Mouse (Mus musculus) forebrain, embryonic 15.5 days (tissue): Measurements from ENCODE around the gene Ints1. TPM values are rescaled to one million over a fixed set of nuclear protein-coding genes. Genes with fewer than 3 reads are reported as not detected.

Source experiments
- ATAC-seq: fragments of 200-750 bp; cut with Nextera tagmentation; replicated peaks from 2 replicates; pipeline ENCODE4 v1.8.0; 2017; ENCODE audit warnings: mild to moderate bottlenecking, moderate TSS enrichment, moderate library complexity
- H3K27ac ChIP-seq: fragments of 300-500 bp; sonication (generic); replicated peaks from 2 replicates; pipeline ENCODE4 v1.5.1; 2015; ENCODE audit warnings: mild to moderate bottlenecking, inconsistent platforms
- H3K27me3 ChIP-seq: fragments of 300-500 bp; sonication (generic); 2 replicates; pipeline ENCODE4 v1.6.1; 2015; ENCODE audit warnings: inconsistent platforms
- H3K36me3 ChIP-seq: fragments of 300-500 bp; sonication (generic); 2 replicates; pipeline ENCODE4 v1.6.1; 2015; ENCODE audit warnings: mild to moderate bottlenecking, inconsistent platforms
- H3K4me1 ChIP-seq: fragments of 300-500 bp; sonication (generic); 2 replicates; pipeline ENCODE4 v1.6.1; 2015; ENCODE audit warnings: inconsistent platforms
- H3K4me2 ChIP-seq: fragments of 300-500 bp; sonication (generic); replicated peaks from 2 replicates; pipeline ENCODE4 v1.6.1; 2015; ENCODE audit warnings: mild to moderate bottlenecking, inconsistent platforms
- H3K4me3 ChIP-seq: fragments of 300-500 bp; sonication (generic); 2 replicates; pipeline ENCODE4 v1.5.1; 2015; ENCODE audit warnings: mild to moderate bottlenecking, inconsistent platforms
- H3K9ac ChIP-seq: fragments of 300-500 bp; sonication (generic); replicated peaks from 2 replicates; pipeline ENCODE4 v1.6.1; 2015; ENCODE audit warnings: mild to moderate bottlenecking, inconsistent platforms
- H3K9me3 ChIP-seq: fragments of 300-500 bp; sonication (generic); 2 replicates; pipeline ENCODE4 v1.6.1; 2016; ENCODE audit warnings: inconsistent platforms
- WGBS: fragments of 180-500 bp; shearing (Covaris S2); methylation state at CpG from one replicate; pipeline ENCODE4 v1.1.7; 2015; ENCODE audit warnings: mixed read lengths; 5-methylcytosine and 5-hydroxymethylcytosine counted together
- polyA plus RNA-seq: library from polyadenylated mRNA; unstranded; fragments of >200 nt; fragmentation: Nextera tagmentation; extraction: Ambion mirVana; gene quantifications from 2 replicates; pipeline ENCODE4 v1.2.1, GENCODE M21; 2015

The Ints1 gene
- polyA plus RNA-seq, 1 experiment from 2014 or later = 27.1 TPM

DNA sequence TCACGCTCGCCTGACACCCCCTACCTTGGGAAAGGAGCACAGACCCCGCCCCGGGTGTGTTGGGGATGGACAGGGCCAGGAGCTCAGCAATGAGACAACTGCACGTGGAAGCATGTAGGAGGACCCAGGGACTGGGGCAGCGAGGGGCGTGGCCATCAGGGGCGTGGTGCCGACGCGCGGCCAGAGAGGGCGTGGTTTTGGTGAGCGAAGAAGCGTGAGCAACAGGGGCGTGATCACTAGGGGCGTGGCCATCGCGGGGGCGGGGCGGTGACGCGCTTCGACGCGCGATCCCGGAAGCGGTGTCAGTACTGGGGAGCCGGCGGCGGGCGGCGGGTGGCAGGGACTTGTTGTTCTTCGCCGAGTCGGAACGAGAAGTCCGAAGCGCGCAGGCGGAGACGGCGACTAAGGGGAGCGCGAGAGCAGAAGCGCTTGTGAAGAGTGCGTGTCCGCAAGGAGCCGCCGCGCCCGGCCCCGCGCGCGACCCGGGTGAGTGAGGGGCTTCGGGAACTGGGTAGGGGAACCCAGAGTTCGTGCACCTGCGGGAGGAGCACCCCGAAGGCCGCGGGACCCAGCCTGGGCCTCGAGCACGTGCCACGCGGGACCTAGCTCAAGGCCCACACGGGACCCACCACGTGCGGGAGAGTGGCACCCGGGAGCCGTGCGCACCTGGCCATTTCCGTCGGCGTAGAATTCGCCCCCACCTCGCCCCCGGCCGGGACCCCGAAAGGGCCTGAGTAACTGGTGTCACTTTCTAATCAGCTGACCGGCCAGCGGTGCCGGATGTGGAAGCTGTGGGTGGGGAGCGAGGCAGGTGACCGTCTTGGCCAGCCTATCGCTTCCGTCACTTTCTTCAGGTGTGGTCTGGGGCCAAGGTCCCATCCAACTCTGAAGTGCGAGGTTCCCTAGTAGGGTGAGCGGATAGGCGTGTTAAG, 16.0 kb upstream of the Ints1 start, which contains the start of gene Mafk:
Gene Mafk, plus strand, starts transcription at position 287 of the 932 bp plus-strand sequence.
- WGBS = under 1% methylated on average over 92 of the region's 92 CpGs
- no peaks in the 10 kb centered on the region for H3K27me3 ChIP-seq
- H3K9ac ChIP-seq = peak within 1 kb of the TSS; percentile 55
- ATAC-seq = peak; percentile 90
- peaks cover 32% of the 10 kb centered on the region for H3K4me1 ChIP-seq
- H3K4me3 ChIP-seq = peak within 1 kb of the TSS; percentile 59
- peak within 1 kb of the TSS; percentile 99 for H3K4me2 ChIP-seq
- no peaks in the 10 kb centered on the region for H3K9me3 ChIP-seq
- H3K27ac ChIP-seq = peak within 1 kb of the TSS; percentile 46
- no peaks in the 10 kb centered on the region for H3K36me3 ChIP-seq

DNA sequence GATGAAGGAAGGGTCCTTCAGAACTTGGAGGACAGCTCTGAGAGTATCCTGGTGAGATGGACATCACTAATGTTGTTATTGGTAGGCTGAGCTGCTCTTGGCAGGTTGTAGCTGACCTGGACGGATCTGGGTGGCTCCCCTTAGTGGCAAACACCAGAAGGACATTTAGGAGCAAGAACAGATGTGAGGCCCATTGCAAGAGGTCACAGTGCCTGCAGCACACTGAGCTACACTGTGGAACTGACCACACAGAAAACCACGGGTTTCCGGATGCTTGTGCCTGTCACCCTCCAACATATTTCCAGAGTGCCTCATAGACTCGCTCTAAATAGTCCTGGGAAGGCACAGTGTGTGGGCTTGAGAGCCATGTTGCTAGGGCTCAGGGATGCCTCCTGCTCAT, 14.0 kb upstream of the Ints1 start:
- Histone ChIP-seq H3K27ac (no peak overlapping the region), H3K9ac (no peak overlapping the region), H3K4me3 (no peak overlapping the region), H3K4me2 (no peak overlapping the region), H3K36me3 (no peaks in the 10 kb centered on the region), H3K27me3 (no peaks in the 10 kb centered on the region), H3K9me3 (no peaks in the 10 kb centered on the region), H3K4me1 (peaks cover 21% of the 10 kb centered on the region)
- no peak for ATAC-seq
- 53% methylated on average over 4 of the region's 4 CpGs for WGBS

DNA sequence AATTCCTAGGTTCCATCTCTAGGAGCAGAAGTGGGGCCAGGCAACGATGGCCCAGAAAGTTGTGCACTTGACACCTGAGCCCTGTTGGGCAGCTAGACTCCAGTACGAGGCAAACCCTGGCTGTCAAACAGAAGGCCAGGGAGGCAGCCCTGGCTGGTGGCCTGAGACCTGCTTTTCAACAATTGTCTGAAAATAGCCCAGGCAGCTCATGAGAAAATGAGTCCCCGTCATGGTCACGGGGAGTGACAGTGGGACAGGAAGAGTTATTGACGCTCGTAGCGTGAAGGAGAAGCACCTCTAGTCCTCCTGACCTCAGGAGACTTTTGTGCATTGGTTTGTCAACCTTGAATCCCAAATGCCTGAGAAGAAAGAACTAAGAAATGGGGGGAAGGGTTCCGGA, 5.9 kb upstream of the Ints1 start:
- H3K27ac ChIP-seq = no peak overlapping the region
- no peaks in the 10 kb centered on the region for H3K36me3 ChIP-seq
- WGBS = 91% methylated on average over 8 of the region's 8 CpGs
- H3K4me3 ChIP-seq = no peak overlapping the region
- no peaks in the 10 kb centered on the region for H3K9me3 ChIP-seq
- H3K4me1 ChIP-seq = no peaks in the 10 kb centered on the region
- H3K9ac ChIP-seq = no peak overlapping the region
- ATAC-seq = no peak
- no peak overlapping the region for H3K4me2 ChIP-seq
- H3K27me3 ChIP-seq = no peaks in the 10 kb centered on the region

DNA sequence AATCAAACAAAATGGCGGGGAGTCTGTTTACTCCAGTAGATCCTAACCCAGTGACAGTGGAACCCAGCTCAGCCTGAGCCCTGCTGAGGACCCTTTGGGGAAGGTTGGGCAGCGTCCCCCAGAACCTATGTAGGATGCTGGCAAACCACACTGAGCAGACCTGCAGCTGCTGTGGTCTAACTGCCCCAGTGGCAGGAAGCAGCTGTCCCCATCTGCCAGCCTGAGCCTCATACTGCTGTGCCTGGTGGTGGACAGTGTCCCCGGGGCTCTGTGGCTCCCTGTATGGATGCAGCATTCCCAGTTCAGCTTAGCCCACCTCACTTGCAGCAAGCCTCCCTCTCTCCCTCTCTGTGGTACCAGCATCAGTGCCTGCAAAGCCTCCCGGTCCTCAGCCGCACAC, 1.5 kb upstream of the Ints1 start:
- WGBS = 82% methylated on average over 5 of the region's 5 CpGs
- no peaks in the 10 kb centered on the region for H3K27me3 ChIP-seq
- H3K4me1 ChIP-seq = peaks cover 13% of the 10 kb centered on the region
- H3K9me3 ChIP-seq = no peaks in the 10 kb centered on the region
- H3K9ac ChIP-seq = no peak overlapping the region
- H3K4me2 ChIP-seq = no peak overlapping the region
- H3K27ac ChIP-seq = no peak overlapping the region
- H3K36me3 ChIP-seq = peaks cover 16% of the 10 kb centered on the region
- H3K4me3 ChIP-seq = no peak overlapping the region
- ATAC-seq = no peak

DNA sequence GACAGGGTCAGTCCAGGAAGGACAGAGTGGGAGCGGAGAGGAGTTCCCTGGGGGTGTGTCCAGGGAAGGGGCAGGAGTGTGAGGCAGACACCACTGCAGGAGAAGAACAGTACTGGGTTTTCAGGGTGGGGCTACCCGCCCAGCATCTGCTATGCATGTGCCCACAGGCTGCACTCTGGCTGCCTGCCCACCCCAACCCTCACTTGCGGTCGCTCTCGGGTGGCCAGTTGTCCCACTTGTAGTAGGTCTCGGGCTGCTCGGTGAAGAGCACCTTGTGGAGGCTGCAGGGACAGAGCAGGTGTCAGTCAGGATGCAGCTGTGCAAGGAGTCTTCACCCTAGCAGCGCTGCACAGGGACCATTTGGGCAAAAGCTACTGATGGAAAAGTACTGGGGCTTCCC, 7.3 kb downstream of the Ints1 start:
- H3K9me3 ChIP-seq = no peaks in the 10 kb centered on the region
- no peak overlapping the region for H3K4me3 ChIP-seq
- no peaks in the 10 kb centered on the region for H3K4me1 ChIP-seq
- peaks cover 95% of the 10 kb centered on the region for H3K36me3 ChIP-seq
- ATAC-seq = no peak
- no peak overlapping the region for H3K9ac ChIP-seq
- H3K27ac ChIP-seq = no peak overlapping the region
- H3K27me3 ChIP-seq = no peaks in the 10 kb centered on the region
- 93% methylated on average over 8 of the region's 8 CpGs for WGBS
- no peak overlapping the region for H3K4me2 ChIP-seq

DNA sequence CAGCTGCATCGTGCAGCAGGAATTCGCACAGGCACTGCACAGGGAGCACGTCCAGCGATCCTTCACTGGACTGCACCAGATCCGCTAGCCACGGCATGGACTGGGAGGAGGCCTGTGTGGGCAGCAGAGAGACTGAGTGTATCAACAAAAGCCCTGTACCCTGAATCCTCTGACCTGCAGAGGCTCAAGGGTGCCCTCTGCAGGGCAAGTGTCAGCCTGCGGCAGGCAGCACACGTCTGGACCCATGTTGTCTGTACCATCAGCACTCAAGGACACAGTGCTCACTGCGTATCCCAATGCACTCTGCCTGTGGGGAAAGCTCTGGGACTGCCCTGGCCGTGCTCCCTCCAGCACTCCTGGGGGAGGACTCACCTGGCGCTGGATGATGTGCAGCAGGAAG, 11.2 kb downstream of the Ints1 start:
- no peak overlapping the region for H3K4me3 ChIP-seq
- H3K9me3 ChIP-seq = no peaks in the 10 kb centered on the region
- no peak for ATAC-seq
- H3K27me3 ChIP-seq = no peaks in the 10 kb centered on the region
- H3K27ac ChIP-seq = no peak overlapping the region
- H3K4me2 ChIP-seq = no peak overlapping the region
- no peak overlapping the region for H3K9ac ChIP-seq
- WGBS = 64% methylated on average over 11 of the region's 11 CpGs
- no peaks in the 10 kb centered on the region for H3K4me1 ChIP-seq
- peaks cover 96% of the 10 kb centered on the region for H3K36me3 ChIP-seq

DNA sequence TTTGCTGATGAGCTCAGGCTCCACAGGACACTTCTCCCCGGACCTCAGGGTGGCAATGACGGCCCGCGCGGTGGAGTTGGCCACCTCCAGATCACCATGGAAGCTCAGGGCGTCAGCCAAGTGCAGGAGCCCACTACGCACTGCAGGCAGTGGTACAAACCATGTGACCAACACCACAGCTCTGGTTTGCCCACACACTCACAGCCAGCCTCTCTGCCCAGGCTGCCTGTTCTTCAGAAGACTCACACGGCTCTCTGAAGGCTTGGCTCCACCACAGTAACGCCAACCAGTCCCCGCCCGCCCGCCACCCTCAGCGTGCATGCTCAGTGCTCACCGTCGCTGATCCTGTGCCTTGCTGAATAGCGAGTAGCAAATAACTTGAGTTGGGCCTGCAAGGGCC, 17.4 kb downstream of the Ints1 start:
- WGBS = 82% methylated on average over 16 of the region's 16 CpGs
- H3K4me3 ChIP-seq = no peak overlapping the region

DNA sequence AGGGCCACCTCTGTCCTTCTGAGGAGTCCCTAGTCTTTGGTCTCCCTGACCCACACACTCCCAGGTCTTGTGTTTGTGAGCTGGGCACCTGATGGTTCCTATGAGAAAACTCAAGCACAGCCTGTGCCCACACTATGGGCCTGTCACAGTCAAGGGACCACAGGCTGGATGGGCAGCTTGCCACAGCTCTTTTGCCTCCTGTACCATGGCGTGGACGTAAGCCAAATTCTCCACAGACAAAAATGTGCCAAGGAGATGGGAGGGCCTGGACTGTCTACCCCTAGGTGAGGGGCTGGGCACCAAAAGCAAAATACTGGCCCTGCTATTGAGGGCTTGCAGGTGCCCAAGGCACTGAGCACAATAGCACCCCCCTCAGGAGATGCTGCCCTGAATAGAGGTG, 18.9 kb downstream of the Ints1 start:
- Histone ChIP-seq H3K36me3 (peaks cover 77% of the 10 kb centered on the region), H3K4me1 (no peaks in the 10 kb centered on the region), H3K27ac (no peak overlapping the region), H3K4me2 (no peak overlapping the region), H3K9me3 (no peaks in the 10 kb centered on the region), H3K4me3 (no peak overlapping the region), H3K9ac (no peak overlapping the region), H3K27me3 (no peaks in the 10 kb centered on the region)
- ATAC-seq = no peak
- WGBS = 91% methylated on average over 2 of the region's 2 CpGs

More for the DNA sequence above, 17.4 kb downstream of the Ints1 start:
- Histone ChIP-seq H3K27me3 (no peaks in the 10 kb centered on the region), H3K36me3 (peaks cover 82% of the 10 kb centered on the region), H3K9ac (no peak overlapping the region), H3K9me3 (no peaks in the 10 kb centered on the region), H3K27ac (no peak overlapping the region), H3K4me1 (no peaks in the 10 kb centered on the region), H3K4me2 (no peak overlapping the region)
- ATAC-seq = no peak

DNA sequence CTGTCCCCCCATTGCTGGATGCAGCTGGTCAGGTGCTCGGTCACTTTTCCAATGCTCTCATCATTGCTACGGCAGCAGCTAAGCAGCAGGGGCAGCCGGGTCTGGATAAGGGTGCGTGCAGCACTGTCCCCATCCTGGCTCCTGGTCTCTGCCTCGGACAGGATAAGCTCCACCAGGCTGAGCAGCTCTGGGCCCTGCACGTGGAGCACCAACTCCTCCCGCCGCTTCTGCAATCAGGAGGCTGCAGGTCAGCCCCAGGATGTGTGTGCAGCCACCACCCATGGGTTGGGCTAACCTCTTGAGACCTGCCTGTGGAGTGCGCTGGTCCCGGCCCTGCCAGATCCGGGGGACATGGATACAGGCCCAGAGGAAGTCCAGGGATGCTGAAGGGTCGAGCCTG, 19.3 kb downstream of the Ints1 start:
- Histone ChIP-seq H3K27ac (no peak overlapping the region), H3K9me3 (no peaks in the 10 kb centered on the region), H3K4me2 (no peak overlapping the region), H3K27me3 (no peaks in the 10 kb centered on the region), H3K4me3 (no peak overlapping the region), H3K4me1 (no peaks in the 10 kb centered on the region), H3K36me3 (peaks cover 78% of the 10 kb centered on the region), H3K9ac (no peak overlapping the region)
- no peak for ATAC-seq
- WGBS = 88% methylated on average over 12 of the region's 12 CpGs

DNA sequence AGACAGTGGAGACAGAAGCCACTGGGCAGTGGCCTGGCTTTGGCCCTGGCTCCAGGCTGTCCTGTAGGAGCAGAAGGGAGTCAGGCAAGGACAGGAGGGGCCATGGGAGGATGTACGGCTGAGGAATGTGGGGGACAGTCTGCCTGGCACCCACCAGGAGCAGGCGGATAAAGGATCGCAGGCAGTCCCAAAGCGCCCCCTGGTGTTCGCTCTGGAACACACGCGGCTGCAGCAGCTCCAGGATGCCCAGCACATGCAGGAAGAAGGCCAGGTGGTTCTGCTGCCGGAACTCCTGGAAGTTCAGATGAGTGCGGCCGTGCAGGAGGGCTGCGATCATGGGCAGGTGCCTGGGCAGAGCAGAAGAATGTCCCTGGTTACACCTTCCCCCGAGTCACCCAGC, 20.7 kb downstream of the Ints1 start:
- H3K4me3 ChIP-seq = no peak overlapping the region
- 35% methylated on average over 12 of the region's 12 CpGs for WGBS
- no peaks in the 10 kb centered on the region for H3K4me1 ChIP-seq
- peaks cover 74% of the 10 kb centered on the region for H3K36me3 ChIP-seq
- ATAC-seq = no peak
- H3K27ac ChIP-seq = no peak overlapping the region
- no peak overlapping the region for H3K4me2 ChIP-seq
- H3K27me3 ChIP-seq = no peaks in the 10 kb centered on the region
- no peaks in the 10 kb centered on the region for H3K9me3 ChIP-seq
- no peak overlapping the region for H3K9ac ChIP-seq

DNA sequence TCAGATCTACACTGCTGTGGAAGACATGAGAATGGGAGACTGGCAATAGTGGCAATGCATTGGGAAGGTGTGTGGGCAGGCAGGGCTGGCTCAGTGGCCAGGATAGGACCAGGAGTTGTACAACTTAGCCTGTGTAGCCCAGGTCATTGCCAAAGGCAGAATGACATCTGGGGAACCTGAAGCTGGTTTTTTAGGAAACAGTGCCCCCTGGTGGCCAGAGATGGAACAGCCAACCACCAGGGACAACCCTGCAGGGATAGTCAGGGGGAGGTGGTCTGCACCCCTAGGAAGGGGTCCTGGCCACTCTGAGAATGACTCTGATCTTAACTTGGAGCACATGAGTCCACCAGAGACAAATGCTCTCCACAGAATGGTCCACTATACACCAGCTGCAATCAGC, 24.9 kb downstream of the Ints1 start:
- Histone ChIP-seq H3K36me3 (peaks cover 37% of the 10 kb centered on the region), H3K27ac (no peak overlapping the region), H3K9me3 (no peaks in the 10 kb centered on the region), H3K4me2 (no peak overlapping the region), H3K27me3 (0 out of 2 replicates have a peak, but pooled peaks cover 4% of the 10 kb centered on the region), H3K9ac (no peak overlapping the region), H3K4me3 (no peak overlapping the region), H3K4me1 (no peaks in the 10 kb centered on the region)
- peak; percentile 20; the same call in 1 of the 2 replicates for ATAC-seq

DNA sequence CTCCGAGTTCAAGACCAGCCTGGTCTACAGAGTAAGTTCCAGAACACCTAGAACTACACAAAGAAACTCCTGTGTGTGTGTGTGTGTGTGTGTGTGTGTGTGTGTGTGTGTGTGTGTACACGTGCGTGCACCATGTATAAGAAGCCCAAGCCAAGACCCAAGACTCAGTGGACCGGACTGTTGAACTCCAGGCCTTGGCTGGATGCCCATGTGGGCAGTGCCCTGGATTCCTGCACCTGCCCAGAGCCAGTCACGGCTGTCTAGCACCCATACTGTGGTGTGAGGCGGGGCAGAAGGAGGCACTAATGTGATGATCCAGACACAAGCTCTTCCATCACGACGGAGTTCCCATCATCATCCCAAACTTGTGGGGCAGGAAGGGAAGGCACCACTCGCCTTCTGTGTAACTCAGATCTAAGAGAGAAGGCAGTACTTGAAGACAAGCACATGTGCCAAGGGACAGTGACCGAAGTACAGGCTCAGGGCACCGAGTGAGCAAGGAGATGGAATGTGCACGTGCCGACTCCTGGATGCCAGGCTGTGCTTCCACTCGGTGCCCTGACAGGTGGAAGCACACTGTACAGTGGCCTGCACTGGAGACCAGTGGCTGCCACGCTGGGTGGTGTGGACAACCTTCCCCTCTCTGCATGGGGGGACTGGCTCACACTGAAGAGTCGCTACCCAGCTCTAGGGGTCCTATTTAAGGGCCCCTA, 25.9 kb downstream of the Ints1 start:
- Histone ChIP-seq H3K9ac (no peak overlapping the region), H3K4me2 (no peak overlapping the region), H3K27ac (no peak overlapping the region), H3K4me3 (no peak overlapping the region), H3K9me3 (no peaks in the 10 kb centered on the region), H3K36me3 (peaks cover 33% of the 10 kb centered on the region), H3K27me3 (0 out of 2 replicates have a peak, but pooled peaks cover 4% of the 10 kb centered on the region), H3K4me1 (no peaks in the 10 kb centered on the region)
- no peak for ATAC-seq
- 80% methylated on average over 16 of the region's 16 CpGs for WGBS
